Mouse (Mus musculus) skeletal muscle tissue, postnatal 0 days (tissue): Measurements from ENCODE around the gene Trabd2b. TPM values are rescaled to one million over a fixed set of nuclear protein-coding genes. Genes with fewer than 3 reads are reported as not detected.

ENCODE experiments used
- polyA plus RNA-seq: library from polyadenylated mRNA; unstranded; fragments of >200 nt; fragmentation: Nextera tagmentation; extraction: Ambion mirVana; gene quantifications from 2 replicates; pipeline ENCODE4 v1.2.1, GENCODE M21; 2015

The Trabd2b gene
- polyA plus RNA-seq = 0.47 and 0.82 TPM in 2 replicates

GRCm38 (mm10) chr4:114406355-114407101 is at the start of gene Trabd2b:
Trabd2b (plus strand) TSS chr4:114406724.

Other genes starting within 250 kb of the Trabd2b start
- 0.13 TPM in 1 of 2 replicates, not detected in the other for gene Skint11, start 243.3 kb upstream of the Trabd2b start, polyA plus RNA-seq